25 mouse cellular contexts compared by ENCODE assay signal in genomic region chr1:33608133-33608532, GRCm38 (mm10).
DNase-seq lines count a peak whose midpoint lies in the region; ATAC-seq and TF ChIP-seq lines count a peak whose summit lies in the region.
"Had no signal": no experiment of that assay in that cellular context is flagged by ENCODE, and none has a peak within 500 bp of the region (broad histone marks: within the 10 kb centered on the region; RNA-seq: fewer than 3 reads in every experiment).

No protein-coding gene starts in this region.

- no peak for DNase-seq in midbrain, postnatal 0 days (ENCODE audit: low spot score)
- peak; percentile 57 for DNase-seq in retina, postnatal 1 day
- no peak for DNase-seq in hindbrain, embryonic 11.5 days (ENCODE audit: low spot score)
- no peak for DNase-seq in hindbrain, postnatal 0 days (ENCODE audit: low spot score)
- DNase-seq: adrenal gland, adult 2 months; adrenal gland, postnatal 14 days; cerebellum, adult 11-12 months; cerebellum, adult 8-10 months; cerebellum, postnatal 10 days; cerebellum, postnatal 36 days; embryo, embryonic 11 days; forebrain, postnatal 0 days; gastrocnemius, adult 2 months; gastrocnemius, postnatal 14 days; heart, adult 11 months had no signal

- no peak overlapping the region for H3K27ac ChIP-seq in midbrain, embryonic 13.5 days
- H3K27ac ChIP-seq in midbrain, postnatal 0 days (ENCODE audit: low read depth, low read length): no peak overlapping the region
- H3K27ac ChIP-seq in midbrain, embryonic 15.5 days: no peak overlapping the region
- H3K27ac ChIP-seq in hindbrain, embryonic 11.5 days (ENCODE audit: low read depth, low read length): no peak overlapping the region
- H3K27ac ChIP-seq in hindbrain, postnatal 0 days: no peak overlapping the region
- H3K27ac ChIP-seq: embryonic facial prominence, embryonic 10.5 days; embryonic facial prominence, embryonic 13.5 days; forebrain, embryonic 13.5 days; gastrocnemius, adult 2 months had no signal

- H3K36me3 ChIP-seq in midbrain, embryonic 13.5 days: no peaks in the 10 kb centered on the region
- no peaks in the 10 kb centered on the region for H3K36me3 ChIP-seq in midbrain, postnatal 0 days (ENCODE audit: insufficient read depth, low read length)
- H3K36me3 ChIP-seq in midbrain, embryonic 15.5 days (replicated peaks): no peaks in the 10 kb centered on the region
- H3K36me3 ChIP-seq in hindbrain, embryonic 11.5 days (ENCODE audit: control insufficient read depth, insufficient read depth, low read length): no peaks in the 10 kb centered on the region
- H3K36me3 ChIP-seq in hindbrain, postnatal 0 days (ENCODE audit: insufficient read depth, low read length): no peaks in the 10 kb centered on the region

- ATAC-seq in midbrain, embryonic 13.5 days: peak; percentile 60; the same call in 1 of the 2 replicates
- no peak for ATAC-seq in midbrain, postnatal 0 days (ENCODE audit: low FRiP score)
- peak; percentile 62 for ATAC-seq in midbrain, embryonic 15.5 days (replicated peaks)
- ATAC-seq in hindbrain, embryonic 11.5 days (ENCODE audit: low FRiP score): no peak
- no peak for ATAC-seq in hindbrain, postnatal 0 days
- ATAC-seq: CD4-positive, CD25-positive, alpha-beta regulatory T cell, adult 4 months; forebrain, embryonic 13.5 days; forebrain, postnatal 0 days; hindbrain, embryonic 16.5 days had no signal

- H3K9ac ChIP-seq in midbrain, embryonic 13.5 days (replicated peaks): no peak overlapping the region
- H3K9ac ChIP-seq in midbrain, postnatal 0 days (replicated peaks; ENCODE audit: low read length, poor library complexity, severe bottlenecking): no peak overlapping the region
- H3K9ac ChIP-seq in midbrain, embryonic 15.5 days: no peak overlapping the region
- no peak overlapping the region for H3K9ac ChIP-seq in hindbrain, embryonic 11.5 days (ENCODE audit: low read depth, low read length)
- no peak overlapping the region for H3K9ac ChIP-seq in hindbrain, postnatal 0 days (replicated peaks; ENCODE audit: low read length)
- H3K9ac ChIP-seq: embryonic facial prominence, embryonic 13.5 days; forebrain, embryonic 13.5 days; forebrain, postnatal 0 days; hindbrain, embryonic 13.5 days had no signal

- H3K9me3 ChIP-seq in midbrain, embryonic 13.5 days: no peaks in the 10 kb centered on the region; the same call in 1 of the 2 replicates
- H3K9me3 ChIP-seq in midbrain, postnatal 0 days (ENCODE audit: low read length): no peaks in the 10 kb centered on the region
- no peaks in the 10 kb centered on the region for H3K9me3 ChIP-seq in midbrain, embryonic 15.5 days
- no peaks in the 10 kb centered on the region for H3K9me3 ChIP-seq in hindbrain, embryonic 11.5 days (ENCODE audit: control insufficient read depth, low read length)
- no peaks in the 10 kb centered on the region for H3K9me3 ChIP-seq in hindbrain, postnatal 0 days (ENCODE audit: low read length)
- H3K9me3 ChIP-seq: embryonic facial prominence, embryonic 10.5 days; embryonic facial prominence, embryonic 13.5 days; forebrain, embryonic 13.5 days; hindbrain, embryonic 13.5 days had no signal

- TF ChIP-seq CTCF in midbrain, postnatal 0 days (IDR thresholded peaks at IDR 0.05): no peak
- TF ChIP-seq CTCF in hindbrain, postnatal 0 days (IDR thresholded peaks at IDR 0.05; ENCODE audit: low read depth): no peak

- no peaks in the 10 kb centered on the region for H3K27me3 ChIP-seq in midbrain, embryonic 13.5 days
- H3K27me3 ChIP-seq in midbrain, postnatal 0 days (ENCODE audit: insufficient read depth, low read length): no peaks in the 10 kb centered on the region
- H3K27me3 ChIP-seq in midbrain, embryonic 15.5 days (replicated peaks): no peaks in the 10 kb centered on the region
- H3K27me3 ChIP-seq in hindbrain, embryonic 11.5 days (ENCODE audit: control insufficient read depth, insufficient read depth, low read length): no peaks in the 10 kb centered on the region
- no peaks in the 10 kb centered on the region for H3K27me3 ChIP-seq in hindbrain, postnatal 0 days (ENCODE audit: insufficient read depth, low read length)
- H3K27me3 ChIP-seq: embryonic facial prominence, embryonic 13.5 days; forebrain, embryonic 13.5 days; hindbrain, embryonic 13.5 days had no signal

- WGBS in midbrain, embryonic 13.5 days: 41% methylated on average over 2 of the region's 2 CpGs
- WGBS in midbrain, postnatal 0 days: 39% methylated on average over 2 of the region's 2 CpGs
- 38% methylated on average over 2 of the region's 2 CpGs for WGBS in midbrain, embryonic 15.5 days
- 58% methylated on average over 2 of the region's 2 CpGs for WGBS in hindbrain, embryonic 11.5 days
- WGBS in hindbrain, postnatal 0 days: 50% methylated on average over 2 of the region's 2 CpGs

- H3K4me3 ChIP-seq in midbrain, embryonic 13.5 days (replicated peaks): no peak overlapping the region
- no peak overlapping the region for H3K4me3 ChIP-seq in midbrain, postnatal 0 days (ENCODE audit: low read depth, low read length)
- no peak overlapping the region for H3K4me3 ChIP-seq in midbrain, embryonic 15.5 days
- no peak overlapping the region for H3K4me3 ChIP-seq in hindbrain, embryonic 11.5 days (ENCODE audit: low read depth, low read length)
- H3K4me3 ChIP-seq in hindbrain, postnatal 0 days (ENCODE audit: low read length): no peak overlapping the region
- H3K4me3 ChIP-seq: embryonic facial prominence, embryonic 10.5 days; embryonic facial prominence, embryonic 13.5 days; erythroblast, embryonic 14.5 days; forebrain, embryonic 13.5 days; gastrocnemius, adult 2 months; hindbrain, embryonic 13.5 days had no signal

- peaks cover 19% of the 10 kb centered on the region for H3K4me1 ChIP-seq in midbrain, embryonic 13.5 days (replicated peaks)
- H3K4me1 ChIP-seq in midbrain, postnatal 0 days (ENCODE audit: insufficient read depth, low read length): no peaks in the 10 kb centered on the region
- H3K4me1 ChIP-seq in midbrain, embryonic 15.5 days: peaks cover 18% of the 10 kb centered on the region
- no peaks in the 10 kb centered on the region for H3K4me1 ChIP-seq in hindbrain, embryonic 11.5 days (replicated peaks; ENCODE audit: control insufficient read depth, insufficient read depth, low read length)
- H3K4me1 ChIP-seq in hindbrain, postnatal 0 days (ENCODE audit: insufficient read depth, low read length): no peaks in the 10 kb centered on the region
- H3K4me1 ChIP-seq: embryonic facial prominence, embryonic 13.5 days had no signal

- H3K4me2 ChIP-seq in midbrain, embryonic 13.5 days (replicated peaks): no peak overlapping the region
- no peak overlapping the region for H3K4me2 ChIP-seq in midbrain, postnatal 0 days (ENCODE audit: low read depth, low read length, poor library complexity, severe bottlenecking)
- H3K4me2 ChIP-seq in midbrain, embryonic 15.5 days: no peak overlapping the region
- H3K4me2 ChIP-seq in hindbrain, embryonic 11.5 days (replicated peaks; ENCODE audit: low read depth, low read length): no peak overlapping the region
- no peak overlapping the region for H3K4me2 ChIP-seq in hindbrain, postnatal 0 days (ENCODE audit: low read depth, low read length)
- H3K4me2 ChIP-seq: embryonic facial prominence, embryonic 13.5 days; forebrain, embryonic 13.5 days; heart, embryonic 11.5 days; hindbrain, embryonic 13.5 days had no signal

Comparison
In these comparisons a context has a peak if more than half of its experiments do, and no peak if none do; other contexts are left out.
1. ATAC-seq: peak in midbrain, embryonic 13.5 days (single experiment) and midbrain, embryonic 15.5 days (single experiment); none in midbrain, postnatal 0 days (single experiment), hindbrain, embryonic 11.5 days (single experiment) and hindbrain, postnatal 0 days (single experiment).